Mouse (Mus musculus) hindbrain, embryonic 16.5 days (tissue): ENCODE results near the gene Micu1. TPM values are rescaled to one million over a fixed set of nuclear protein-coding genes. Genes with fewer than 3 reads are reported as not detected.

Experiments
- ATAC-seq: fragments of 200-750 bp; cut with Nextera tagmentation; 2 replicates; pipeline ENCODE4 v1.8.0; 2017; ENCODE audit warnings: moderate TSS enrichment, moderate library complexity
- H3K27ac ChIP-seq: fragments of 300-500 bp; sonication (generic); 2 replicates; pipeline ENCODE4 v1.5.1; 2014; ENCODE audit warnings: low read depth, mild to moderate bottlenecking, control low read depth, low read length, moderate library complexity
- H3K27me3 ChIP-seq: fragments of 300-500 bp; sonication (generic); replicated peaks from 2 replicates; pipeline ENCODE4 v1.6.1; 2014; ENCODE audit warnings: low read length; ENCODE audit not compliant: control insufficient read depth, insufficient read depth
- H3K36me3 ChIP-seq: fragments of 300-500 bp; sonication (generic); 2 replicates; pipeline ENCODE4 v1.6.1; 2014; ENCODE audit warnings: mild to moderate bottlenecking, low read length, moderate library complexity, mixed read lengths; ENCODE audit not compliant: control insufficient read depth, insufficient read depth
- H3K4me1 ChIP-seq: fragments of 300-500 bp; sonication (generic); 2 replicates; pipeline ENCODE4 v1.6.1; 2014; ENCODE audit warnings: low read depth, low read length; ENCODE audit not compliant: control insufficient read depth, insufficient read depth
- H3K4me2 ChIP-seq: fragments of 300-500 bp; sonication (generic); 2 replicates; pipeline ENCODE4 v1.6.1; 2014; ENCODE audit warnings: mild to moderate bottlenecking, low read length, control low read depth, moderate library complexity
- H3K4me3 ChIP-seq: fragments of 300-500 bp; sonication (generic); 2 replicates; pipeline ENCODE4 v1.5.1; 2014; ENCODE audit warnings: mild to moderate bottlenecking, low read length, control low read depth, moderate library complexity
- H3K9ac ChIP-seq: fragments of 300-500 bp; sonication (generic); 2 replicates; pipeline ENCODE4 v1.6.1; 2014; ENCODE audit warnings: low read depth, mild to moderate bottlenecking, control low read depth, low read length, moderate library complexity
- H3K9me3 ChIP-seq: fragments of 300-500 bp; sonication (generic); 2 replicates; pipeline ENCODE4 v1.6.1; 2014; ENCODE audit warnings: mild to moderate bottlenecking, low read length, moderate library complexity; ENCODE audit not compliant: control insufficient read depth
- WGBS: fragments of 180-500 bp; shearing (Covaris S2); extraction: QIAGEN DNeasy Blood & Tissue Kit; methylation state at CpG from one replicate; pipeline ENCODE4 v1.1.7; 2014; 5-methylcytosine and 5-hydroxymethylcytosine counted together
- polyA plus RNA-seq: library from polyadenylated mRNA; unstranded; fragments of >200 nt; fragmentation: Nextera tagmentation; extraction: Ambion mirVana; gene quantifications from 2 replicates; pipeline ENCODE4 v1.2.1, GENCODE M21; 2015

The Micu1 gene
- polyA plus RNA-seq, 1 experiment from 2014 or later: 85.0 TPM

DNA sequence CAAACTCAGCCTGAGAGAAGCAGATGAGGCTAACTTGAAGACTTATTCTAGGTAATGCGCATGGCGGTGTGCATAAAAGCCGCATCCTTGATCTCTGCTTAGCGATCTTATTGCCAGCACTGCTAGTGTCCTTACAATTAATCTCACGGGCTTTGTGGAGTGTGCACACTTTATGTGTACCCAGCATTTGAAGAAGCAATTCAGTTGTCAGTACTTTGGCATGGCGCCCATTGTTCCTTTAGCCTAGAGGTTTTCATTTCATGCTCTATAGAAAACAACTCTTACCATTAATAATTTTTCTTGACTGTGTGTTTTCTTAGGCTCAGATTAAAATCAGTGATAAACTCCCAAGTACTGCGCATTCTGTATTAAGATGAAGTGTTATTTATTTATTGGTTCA is 7.0 kb downstream of the Micu1 start:
- Histone ChIP-seq H3K27me3 (no peaks in the 10 kb centered on the region), H3K9me3 (no peaks in the 10 kb centered on the region), H3K4me1 (no peaks in the 10 kb centered on the region), H3K9ac (no peak overlapping the region), H3K27ac (no peak overlapping the region), H3K4me2 (no peak overlapping the region), H3K4me3 (no peak overlapping the region), H3K36me3 (no peaks in the 10 kb centered on the region)
- WGBS: 69% methylated on average over 7 of the region's 7 CpGs
- ATAC-seq: no peak

DNA sequence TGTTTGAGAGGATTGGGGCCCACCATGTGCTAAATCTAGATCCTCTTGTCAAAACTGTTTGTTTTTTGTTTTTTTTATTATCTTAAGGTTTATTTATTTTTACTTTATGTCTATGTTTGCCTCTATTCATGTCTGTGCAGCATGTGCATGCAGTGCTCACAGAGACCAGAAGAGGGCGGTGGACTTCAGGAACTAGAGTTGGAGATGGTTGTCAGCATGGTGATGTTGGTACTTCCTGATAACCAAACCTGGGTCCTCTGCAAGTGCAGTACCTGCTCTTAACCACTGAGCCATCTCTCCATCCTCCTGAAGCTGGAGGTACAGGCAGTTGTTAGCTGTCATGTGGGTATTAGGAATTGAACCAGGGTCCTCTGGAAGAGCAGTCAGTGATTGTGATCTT is 8.0 kb downstream of the Micu1 start:
- no peaks in the 10 kb centered on the region for H3K36me3 ChIP-seq
- no peak overlapping the region for H3K9ac ChIP-seq
- H3K27ac ChIP-seq: no peak overlapping the region
- H3K27me3 ChIP-seq: no peaks in the 10 kb centered on the region
- H3K9me3 ChIP-seq: no peaks in the 10 kb centered on the region
- H3K4me3 ChIP-seq: no peak overlapping the region
- H3K4me1 ChIP-seq: no peaks in the 10 kb centered on the region
- no peak overlapping the region for H3K4me2 ChIP-seq
- WGBS: 88% methylated on average over 1 of the region's 1 CpGs
- no peak for ATAC-seq

DNA sequence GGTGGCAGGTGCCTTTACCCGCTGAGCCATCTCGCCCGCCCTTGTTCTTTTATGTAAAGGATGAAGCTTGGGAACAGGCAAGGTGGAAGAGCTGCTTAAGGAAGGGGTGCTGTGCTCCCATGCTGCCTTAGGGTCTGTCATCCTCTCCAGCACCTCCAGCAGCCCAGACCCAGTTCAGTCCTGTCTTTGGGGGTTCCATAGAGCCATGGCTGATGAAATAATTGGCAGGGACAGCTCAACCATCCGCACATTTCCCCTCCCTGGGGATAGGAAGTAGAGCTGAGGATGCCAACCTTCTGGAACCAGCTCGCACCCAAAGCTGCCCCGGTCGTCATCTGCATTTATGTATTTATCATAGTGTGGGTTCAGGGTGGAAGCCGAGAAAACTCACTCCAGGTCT is 9.8 kb downstream of the Micu1 start:
- H3K9ac ChIP-seq: no peak overlapping the region
- H3K27ac ChIP-seq: no peak overlapping the region
- H3K4me3 ChIP-seq: no peak overlapping the region
- no peak overlapping the region for H3K4me2 ChIP-seq
- 82% methylated on average over 8 of the region's 8 CpGs for WGBS
- H3K36me3 ChIP-seq: no peaks in the 10 kb centered on the region
- no peaks in the 10 kb centered on the region for H3K27me3 ChIP-seq
- no peaks in the 10 kb centered on the region for H3K4me1 ChIP-seq
- no peaks in the 10 kb centered on the region for H3K9me3 ChIP-seq
- ATAC-seq: no peak

DNA sequence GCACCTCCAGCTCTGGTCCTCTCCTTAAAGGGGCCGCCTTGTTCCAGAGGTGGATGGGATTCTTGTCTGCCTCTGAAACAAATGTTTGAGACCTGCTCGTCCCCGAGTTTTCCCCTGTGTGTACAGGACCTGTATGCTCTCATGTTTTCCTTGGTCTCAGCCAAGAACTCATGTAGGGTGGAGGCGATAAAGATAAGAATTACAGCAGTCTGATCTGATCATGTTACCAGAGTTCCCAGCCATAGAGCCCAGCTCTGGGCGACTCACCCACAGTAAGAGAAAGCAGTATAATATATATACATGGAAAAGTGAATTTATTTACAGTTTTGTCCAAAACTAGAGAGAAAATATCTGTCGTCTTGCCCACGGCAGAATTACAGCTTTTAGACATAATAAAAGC is 17.7 kb downstream of the Micu1 start:
- Histone ChIP-seq H3K9me3 (0 out of 2 replicates have a peak, but pooled peaks cover 2% of the 10 kb centered on the region), H3K4me3 (no peak overlapping the region), H3K4me2 (no peak overlapping the region), H3K4me1 (no peaks in the 10 kb centered on the region), H3K27ac (no peak overlapping the region), H3K27me3 (no peaks in the 10 kb centered on the region), H3K36me3 (no peaks in the 10 kb centered on the region), H3K9ac (no peak overlapping the region)
- 85% methylated on average over 7 of the region's 7 CpGs for WGBS
- no peak for ATAC-seq

DNA sequence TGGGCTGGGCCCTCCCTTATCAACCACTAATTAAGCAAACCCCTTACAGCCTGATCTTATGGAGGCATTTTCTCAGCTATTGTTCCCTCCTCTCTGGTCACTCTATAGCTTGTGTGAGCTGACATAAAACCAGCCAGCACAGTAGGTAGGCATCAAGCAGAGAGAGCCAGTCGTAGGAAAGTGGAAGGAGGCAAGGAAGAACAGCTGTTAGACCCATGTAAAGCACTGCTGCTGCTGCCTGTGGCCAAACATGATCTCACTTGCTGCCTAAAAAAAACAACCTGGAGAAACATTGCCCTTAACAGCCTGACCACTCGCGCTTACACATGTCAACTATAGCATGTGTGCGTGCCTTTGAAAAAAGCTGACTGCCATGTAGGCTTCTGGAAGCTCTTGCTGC is 19.3 kb downstream of the Micu1 start:
- Histone ChIP-seq H3K9me3 (0 out of 2 replicates have a peak, but pooled peaks cover 2% of the 10 kb centered on the region), H3K9ac (no peak overlapping the region), H3K4me2 (no peak overlapping the region), H3K4me1 (no peaks in the 10 kb centered on the region), H3K27ac (no peak overlapping the region), H3K27me3 (no peaks in the 10 kb centered on the region), H3K36me3 (no peaks in the 10 kb centered on the region), H3K4me3 (no peak overlapping the region)
- ATAC-seq: no peak
- WGBS: 73% methylated on average over 4 of the region's 4 CpGs

DNA sequence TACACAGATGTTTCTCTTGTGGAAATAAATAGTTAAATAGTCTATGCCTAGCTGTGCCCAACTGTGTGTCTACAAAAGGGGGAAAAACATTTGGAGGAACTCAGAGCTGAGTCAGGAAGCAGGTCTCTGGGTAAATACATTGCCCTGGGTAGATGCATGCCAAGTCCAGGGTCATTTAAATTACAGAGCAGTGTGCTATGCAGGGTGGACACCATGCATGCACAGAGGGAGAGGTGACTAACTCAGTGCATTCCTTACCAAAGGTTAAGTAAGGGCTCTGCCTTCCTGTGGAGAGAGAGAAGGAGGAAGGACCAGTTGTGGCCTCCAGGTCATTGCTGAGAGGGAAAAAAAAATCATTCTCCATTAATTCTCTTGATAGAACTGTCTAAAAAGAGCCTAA is 22.4 kb downstream of the Micu1 start:
- H3K9ac ChIP-seq: no peak overlapping the region
- no peak overlapping the region for H3K4me3 ChIP-seq
- no peak overlapping the region for H3K27ac ChIP-seq
- no peaks in the 10 kb centered on the region for H3K27me3 ChIP-seq
- ATAC-seq: no peak
- no peak overlapping the region for H3K4me2 ChIP-seq
- H3K9me3 ChIP-seq: no peaks in the 10 kb centered on the region
- 0 out of 2 replicates have a peak, but pooled peaks cover 2% of the 10 kb centered on the region for H3K36me3 ChIP-seq
- H3K4me1 ChIP-seq: no peaks in the 10 kb centered on the region

DNA sequence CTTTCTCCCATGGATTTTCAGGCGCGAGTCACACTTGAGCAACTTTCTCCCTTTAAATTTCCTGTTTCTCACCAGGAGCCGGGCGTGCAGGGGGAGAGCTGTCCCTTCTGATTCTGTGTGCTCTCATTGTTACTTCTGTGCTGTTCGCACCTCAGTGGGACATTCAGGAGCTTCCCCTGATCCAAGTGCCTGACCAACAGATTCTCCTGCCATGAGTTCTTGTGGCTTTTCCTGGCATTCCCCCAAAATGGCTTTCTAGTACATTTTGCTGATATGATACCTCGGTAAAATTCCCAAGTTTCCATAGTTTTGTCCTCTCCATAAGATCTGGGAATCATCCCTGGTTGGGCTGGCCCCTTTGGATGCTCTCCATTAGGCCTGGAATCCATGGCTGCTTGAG is 25.0 kb downstream of the Micu1 start:
- Histone ChIP-seq H3K27ac (no peak overlapping the region), H3K27me3 (no peaks in the 10 kb centered on the region), H3K9ac (no peak overlapping the region), H3K4me1 (no peaks in the 10 kb centered on the region), H3K36me3 (0 out of 2 replicates have a peak, but pooled peaks cover 2% of the 10 kb centered on the region), H3K4me2 (no peak overlapping the region), H3K9me3 (no peaks in the 10 kb centered on the region), H3K4me3 (no peak overlapping the region)
- 68% methylated on average over 6 of the region's 6 CpGs for WGBS
- no peak for ATAC-seq

DNA sequence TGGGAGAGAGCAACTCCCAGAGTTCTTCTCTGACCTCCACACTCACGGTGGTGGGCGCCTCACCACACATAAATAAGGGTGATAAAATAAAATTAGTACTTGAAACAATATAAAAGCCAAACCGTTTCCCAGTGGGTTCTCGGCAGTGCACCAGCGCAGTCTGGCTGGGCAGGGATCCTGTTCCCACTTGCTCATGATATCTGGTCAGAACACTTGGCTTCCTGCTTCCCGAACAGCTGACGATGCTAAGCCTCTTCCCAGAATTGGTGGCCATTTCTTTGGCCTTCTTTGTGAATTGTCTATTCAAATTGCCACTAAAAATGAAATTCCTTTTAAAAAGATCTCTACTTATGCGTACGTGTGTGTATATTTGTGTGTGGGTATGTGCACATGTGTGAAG is 27.0 kb downstream of the Micu1 start:
- no peak overlapping the region for H3K9ac ChIP-seq
- H3K9me3 ChIP-seq: no peaks in the 10 kb centered on the region
- no peak overlapping the region for H3K4me3 ChIP-seq
- H3K27ac ChIP-seq: no peak overlapping the region
- no peak for ATAC-seq
- peaks cover 9% of the 10 kb centered on the region; the same call in 1 of the 2 replicates for H3K36me3 ChIP-seq
- H3K27me3 ChIP-seq: no peaks in the 10 kb centered on the region
- no peak overlapping the region for H3K4me2 ChIP-seq
- WGBS: 93% methylated on average over 9 of the region's 9 CpGs
- H3K4me1 ChIP-seq: no peaks in the 10 kb centered on the region

DNA sequence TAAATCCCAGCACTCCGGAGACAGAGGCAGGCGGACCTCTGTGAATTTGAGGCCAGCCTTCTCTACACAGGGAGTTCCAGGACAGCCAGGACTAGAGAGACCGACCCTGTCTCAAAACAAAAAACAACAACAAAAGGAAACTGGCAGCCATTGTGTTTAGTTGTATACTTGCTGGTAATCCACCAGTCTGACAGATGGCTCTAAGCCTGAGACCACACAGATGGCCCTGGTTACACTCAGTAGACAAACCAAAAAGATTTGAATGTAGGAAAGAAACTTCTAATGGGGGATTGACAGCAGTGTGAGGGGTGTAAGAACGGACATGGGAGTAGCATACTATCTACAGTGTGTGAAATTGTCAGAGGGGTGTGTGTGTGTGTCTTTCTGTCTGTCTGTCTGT is 27.6 kb downstream of the Micu1 start:
- no peak overlapping the region for H3K9ac ChIP-seq
- H3K9me3 ChIP-seq: no peaks in the 10 kb centered on the region
- no peak overlapping the region for H3K27ac ChIP-seq
- no peak overlapping the region for H3K4me3 ChIP-seq
- peaks cover 9% of the 10 kb centered on the region; the same call in 1 of the 2 replicates for H3K36me3 ChIP-seq
- H3K4me2 ChIP-seq: no peak overlapping the region
- 45% methylated on average over 4 of the region's 4 CpGs for WGBS
- H3K27me3 ChIP-seq: no peaks in the 10 kb centered on the region
- H3K4me1 ChIP-seq: no peaks in the 10 kb centered on the region
- no peak for ATAC-seq

DNA sequence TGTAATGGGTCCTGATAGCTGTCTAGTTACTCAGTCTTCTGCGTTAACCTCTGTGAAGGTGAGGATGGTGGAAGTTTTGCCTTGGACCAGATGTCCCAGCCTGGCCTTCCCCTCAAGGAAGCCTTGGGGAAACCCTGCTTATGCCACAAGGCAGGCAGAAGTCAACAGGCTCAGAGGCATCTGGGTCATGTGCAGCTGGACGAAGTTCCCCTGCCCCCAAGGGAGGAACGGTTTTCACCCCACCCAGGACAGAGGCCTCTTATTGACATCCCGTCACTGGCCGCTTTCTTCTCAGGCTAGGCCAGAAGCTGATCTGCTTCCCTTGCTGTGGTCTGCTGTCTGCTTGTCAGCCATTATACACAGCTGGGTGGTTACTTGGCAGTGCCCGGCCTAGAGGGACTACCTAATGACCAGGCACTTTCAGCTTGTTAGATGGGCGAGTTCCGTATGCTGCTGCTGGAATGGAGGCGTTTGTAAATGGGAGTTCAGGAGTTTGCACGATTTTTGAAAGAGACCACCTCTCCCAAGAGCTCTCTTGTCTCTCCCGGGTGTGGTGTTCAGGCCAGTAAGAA is 33.8 kb downstream of the Micu1 start:
- Histone ChIP-seq H3K9me3 (no peaks in the 10 kb centered on the region), H3K4me3 (no peak overlapping the region), H3K4me2 (no peak overlapping the region), H3K9ac (no peak overlapping the region), H3K36me3 (peaks cover 7% of the 10 kb centered on the region), H3K27me3 (no peaks in the 10 kb centered on the region), H3K4me1 (no peaks in the 10 kb centered on the region), H3K27ac (no peak overlapping the region)
- no peak for ATAC-seq
- 66% methylated on average over 11 of the region's 11 CpGs for WGBS
